Mouse (Mus musculus) liver, embryonic 15.5 days (tissue): ENCODE measurements around the gene Pirb. TPM values are rescaled to one million over a fixed set of nuclear protein-coding genes. Genes with fewer than 3 reads are reported as not detected.

Experiments
- ATAC-seq: fragments of 200-750 bp; cut with Nextera tagmentation; 2 replicates; pipeline ENCODE4 v1.8.0; 2017; ENCODE audit warnings: moderate number of reproducible peaks, mild to moderate bottlenecking, moderate library complexity; ENCODE audit not compliant: insufficient read depth
- H3K27ac ChIP-seq: fragments of 300-500 bp; sonication (generic); replicated peaks from 2 replicates; pipeline ENCODE4 v1.5.1; 2015; ENCODE audit warnings: mild to moderate bottlenecking, inconsistent platforms
- H3K27me3 ChIP-seq: fragments of 300-500 bp; sonication (generic); 2 replicates; pipeline ENCODE4 v1.6.1; 2015; ENCODE audit warnings: mild to moderate bottlenecking, inconsistent platforms
- H3K36me3 ChIP-seq: fragments of 300-500 bp; sonication (generic); replicated peaks from 2 replicates; pipeline ENCODE4 v1.6.1; 2015; ENCODE audit warnings: moderate library complexity, mild to moderate bottlenecking, inconsistent platforms
- H3K4me1 ChIP-seq: fragments of 300-500 bp; sonication (generic); replicated peaks from 2 replicates; pipeline ENCODE4 v1.6.1; 2015; ENCODE audit warnings: inconsistent platforms
- H3K4me2 ChIP-seq: fragments of 300-500 bp; sonication (generic); 2 replicates; pipeline ENCODE4 v1.6.1; 2015; ENCODE audit warnings: moderate library complexity, mild to moderate bottlenecking, inconsistent platforms
- H3K4me3 ChIP-seq: fragments of 300-500 bp; sonication (generic); replicated peaks from 2 replicates; pipeline ENCODE4 v1.5.1; 2015; ENCODE audit warnings: mild to moderate bottlenecking, inconsistent platforms
- H3K9ac ChIP-seq: fragments of 300-500 bp; sonication (generic); 2 replicates; pipeline ENCODE4 v1.6.1; 2015; ENCODE audit warnings: moderate library complexity, mild to moderate bottlenecking, inconsistent platforms
- H3K9me3 ChIP-seq: fragments of 300-500 bp; sonication (generic); replicated peaks from 2 replicates; pipeline ENCODE4 v1.6.1; 2016; ENCODE audit warnings: inconsistent platforms
- WGBS: fragments of 180-500 bp; shearing (Covaris S2); methylation state at CpG from one replicate; pipeline ENCODE4 v1.1.7; 2015; ENCODE audit warnings: mixed read lengths; ENCODE audit not compliant: insufficient replicate concordance; 5-methylcytosine and 5-hydroxymethylcytosine counted together
- polyA plus RNA-seq: library from polyadenylated mRNA; unstranded; fragments of >200 nt; fragmentation: Nextera tagmentation; extraction: Ambion mirVana; gene quantifications from 2 replicates; pipeline ENCODE4 v1.2.1, GENCODE M21; 2015

Pirb gene
- polyA plus RNA-seq, 1 experiment from 2014 or later, result 5.1 TPM

DNA sequence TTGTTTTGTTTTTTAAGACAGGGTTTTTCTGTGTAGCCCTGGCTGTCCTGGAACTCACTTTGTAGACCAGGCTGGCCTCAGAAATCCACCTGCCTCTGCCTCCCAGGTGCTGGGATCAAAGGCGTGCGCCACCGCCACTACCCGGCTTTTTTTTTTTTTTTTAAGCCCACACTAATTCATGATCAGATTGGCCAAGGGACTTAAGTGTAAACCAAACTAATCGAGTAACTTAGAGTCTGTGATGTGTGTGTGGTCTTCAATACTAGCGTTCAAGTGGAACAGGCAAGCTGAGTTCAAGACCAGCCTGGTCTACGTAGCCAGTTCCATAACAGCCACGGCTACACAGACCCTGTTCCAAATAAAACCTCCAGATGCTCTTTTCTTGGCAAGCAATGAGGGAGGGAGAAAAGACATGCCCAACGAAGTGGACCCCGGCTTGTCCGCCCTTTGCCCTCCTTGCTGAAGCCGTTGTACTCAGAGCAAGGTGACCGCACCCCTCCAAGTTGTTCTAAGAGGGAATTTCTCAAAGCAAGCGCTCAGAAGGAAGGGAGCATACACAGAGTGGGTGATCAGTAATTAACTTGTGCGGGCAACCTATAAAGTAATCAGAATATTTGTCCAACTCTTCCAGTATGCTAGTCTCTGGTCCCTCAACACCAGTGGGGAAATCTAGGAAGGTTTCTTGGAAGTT, 55.5 kb downstream of the Pirb start:
- peak overlapping the region; percentile 74 for H3K4me3 ChIP-seq
- H3K27me3 ChIP-seq, result no peaks in the 10 kb centered on the region
- H3K27ac ChIP-seq, result peak overlapping the region; percentile 93
- H3K9me3 ChIP-seq, result no peaks in the 10 kb centered on the region
- peak overlapping the region; percentile 81 for H3K9ac ChIP-seq
- peak overlapping the region; percentile 91 for H3K4me2 ChIP-seq
- peaks cover 40% of the 10 kb centered on the region for H3K36me3 ChIP-seq
- H3K4me1 ChIP-seq, result peaks cover 42% of the 10 kb centered on the region
- WGBS, result 22% methylated on average over 15 of the region's 15 CpGs
- peak; percentile 45 for ATAC-seq

Other genes with a start within 250 kb of the Pirb start
- gene Tarm1, start 217.8 kb downstream of the Pirb start, polyA plus RNA-seq, result 0.30 and 0.37 TPM in 2 replicates
- 0.05 TPM in 1 of 2 replicates, not detected in the other for gene Oscar, start 104.2 kb downstream of the Pirb start, polyA plus RNA-seq
- 269 and 276 TPM in 2 replicates for gene Ndufa3, start 103.0 kb downstream of the Pirb start, polyA plus RNA-seq
- gene Tfpt, start 90.5 kb downstream of the Pirb start, polyA plus RNA-seq, result 10.4 and 12.2 TPM in 2 replicates
- 47.0 and 49.1 TPM in 2 replicates for gene Prpf31, start 90.4 kb downstream of the Pirb start, polyA plus RNA-seq
- gene Cnot3, start 75.1 kb downstream of the Pirb start, polyA plus RNA-seq, result 17.7 and 23.1 TPM in 2 replicates
- gene Leng1, start 54.6 kb downstream of the Pirb start, polyA plus RNA-seq, result 5.9 and 6.6 TPM in 2 replicates
- gene Tmc4, start 42.8 kb downstream of the Pirb start, polyA plus RNA-seq, result 4.0 and 5.1 TPM in 2 replicates
- 43.9 and 55.1 TPM in 2 replicates for gene Tsen34, start 27.5 kb downstream of the Pirb start, polyA plus RNA-seq
- 20.9 and 24.1 TPM in 2 replicates for gene Mboat7, start 26.9 kb downstream of the Pirb start, polyA plus RNA-seq
- gene Rps9, start 16.4 kb downstream of the Pirb start, polyA plus RNA-seq, result 692 and 790 TPM in 2 replicates
- 0.12 TPM in 1 of 2 replicates, not detected in the other for gene Gm15448, start 105.3 kb upstream of the Pirb start, polyA plus RNA-seq
- gene Pira2, start 124.7 kb upstream of the Pirb start, polyA plus RNA-seq, result 2.0 and 2.1 TPM in 2 replicates
- gene Gm14548, start 177.7 kb upstream of the Pirb start, polyA plus RNA-seq, result 1.1 and 1.6 TPM in 2 replicates
- gene Lilra6, start 195.1 kb upstream of the Pirb start, polyA plus RNA-seq, result 0.97 and 1.3 TPM in 2 replicates